Mouse (Mus musculus) hindbrain, embryonic 14.5 days (tissue): ENCODE measurements around the gene Slc16a7. TPM values are rescaled to one million over a fixed set of nuclear protein-coding genes. Genes with fewer than 3 reads are reported as not detected.

Experiments used
- ATAC-seq: fragments of 200-750 bp; cut with Nextera tagmentation; 2 replicates; pipeline ENCODE4 v1.8.0; 2017; ENCODE audit warnings: moderate number of reproducible peaks, mild to moderate bottlenecking, moderate TSS enrichment, moderate library complexity; ENCODE audit not compliant: low FRiP score
- DNase-seq: peaks from one replicate; pipeline ENCODE4 v3.0.0-alpha.2; 2015; ENCODE audit warnings: low spot score
- H3K27ac ChIP-seq: fragments of 300-500 bp; sonication (generic); 2 replicates; pipeline ENCODE4 v1.5.1; 2014; ENCODE audit warnings: mild to moderate bottlenecking, moderate library complexity
- H3K27me3 ChIP-seq: fragments of 300-500 bp; sonication (generic); 2 replicates; pipeline ENCODE4 v1.6.1; 2014; ENCODE audit warnings: mild to moderate bottlenecking, low read length, mixed read lengths; ENCODE audit not compliant: control insufficient read depth, insufficient read depth
- H3K36me3 ChIP-seq: fragments of 300-500 bp; sonication (generic); replicated peaks from 2 replicates; pipeline ENCODE4 v1.6.1; 2014; ENCODE audit not compliant: control insufficient read depth, insufficient read depth
- H3K4me1 ChIP-seq: fragments of 300-500 bp; sonication (generic); replicated peaks from 2 replicates; pipeline ENCODE4 v1.6.1; 2014; ENCODE audit warnings: antibody characterized with exemption, low read length, mixed read lengths; ENCODE audit not compliant: control insufficient read depth, insufficient read depth
- H3K4me2 ChIP-seq: fragments of 300-500 bp; sonication (generic); replicated peaks from 2 replicates; pipeline ENCODE4 v1.6.1; 2014; ENCODE audit warnings: mild to moderate bottlenecking, moderate library complexity
- H3K4me3 ChIP-seq: fragments of 300-500 bp; sonication (generic); replicated peaks from 2 replicates; pipeline ENCODE4 v1.5.1; 2014; ENCODE audit warnings: mild to moderate bottlenecking, low read length
- H3K9ac ChIP-seq: fragments of 300-500 bp; sonication (generic); 2 replicates; pipeline ENCODE4 v1.6.1; 2014
- H3K9me3 ChIP-seq: fragments of 300-500 bp; sonication (generic); 2 replicates; pipeline ENCODE4 v1.6.1; 2016; ENCODE audit warnings: low read length; ENCODE audit not compliant: control insufficient read depth
- WGBS: fragments of 180-500 bp; shearing (Covaris S2); extraction: QIAGEN DNeasy Blood & Tissue Kit; methylation state at CpG from one replicate; pipeline ENCODE4 v1.1.7; 2014; 5-methylcytosine and 5-hydroxymethylcytosine counted together
- polyA plus RNA-seq: library from polyadenylated mRNA; unstranded; fragments of >200 nt; fragmentation: Nextera tagmentation; extraction: Ambion mirVana; gene quantifications from 2 replicates; pipeline ENCODE4 v1.2.1, GENCODE M21; 2014

Gene Slc16a7
- polyA plus RNA-seq, 1 experiment from 2014 or later: 10.7 TPM

- no peak overlapping the region for H3K27ac ChIP-seq
- H3K27me3 ChIP-seq: no peaks in the 10 kb centered on the region
- 40% methylated on average over 16 of the region's 16 CpGs for WGBS
- H3K9ac ChIP-seq: no peak overlapping the region
- H3K9me3 ChIP-seq: no peaks in the 10 kb centered on the region
- H3K36me3 ChIP-seq: no peaks in the 10 kb centered on the region
- no peak overlapping the region for H3K4me2 ChIP-seq
- DNase-seq: no peak
- ATAC-seq: 0 out of 2 replicates have a peak, but pooled peaks have one; percentile 43
- no peak overlapping the region for H3K4me3 ChIP-seq
- peaks cover 10% of the 10 kb centered on the region; the same call in 1 of the 2 replicates for H3K4me1 ChIP-seq
Observed at GRCm38 (mm10) chr10:125328331-125329063, 60.8 kb downstream of the Slc16a7 start.

- Histone ChIP-seq H3K4me3 (no peak overlapping the region), H3K36me3 (no peaks in the 10 kb centered on the region), H3K9me3 (no peaks in the 10 kb centered on the region), H3K27ac (no peak overlapping the region), H3K9ac (no peak overlapping the region), H3K27me3 (no peaks in the 10 kb centered on the region), H3K4me1 (peaks cover 10% of the 10 kb centered on the region; the same call in 1 of the 2 replicates), H3K4me2 (no peak overlapping the region)
- DNase-seq (no peak), ATAC-seq (no peak)
- WGBS: 94% methylated on average over 7 of the region's 7 CpGs
Observed at GRCm38 (mm10) chr10:125324871-125325565, 64.2 kb downstream of the Slc16a7 start.

- DNase-seq: no peak
Observed at GRCm38 (mm10) chr10:125324149-125324834, 65.0 kb downstream of the Slc16a7 start.

GRCm38 (mm10) chr10:125321446-125322428 lies 67.5 kb downstream of the Slc16a7 start:
- H3K9me3 ChIP-seq: no peaks in the 10 kb centered on the region
- H3K4me2 ChIP-seq: no peak overlapping the region
- H3K36me3 ChIP-seq: no peaks in the 10 kb centered on the region
- 88% methylated on average over 11 of the region's 11 CpGs for WGBS
- no peak overlapping the region for H3K9ac ChIP-seq
- ATAC-seq: no peak
- no peaks in the 10 kb centered on the region for H3K27me3 ChIP-seq
- no peak for DNase-seq
- no peak overlapping the region for H3K27ac ChIP-seq
- H3K4me3 ChIP-seq: no peak overlapping the region
- H3K4me1 ChIP-seq: no peaks in the 10 kb centered on the region

More at GRCm38 (mm10) chr10:125324149-125324834, 65.0 kb downstream of the Slc16a7 start:
- 79% methylated on average over 13 of the region's 13 CpGs for whole genome bisulfite sequencing
- Histone ChIP-seq H3K4me2 (no peak overlapping the region), H3K27me3 (no peaks in the 10 kb centered on the region), H3K9me3 (no peaks in the 10 kb centered on the region), H3K4me3 (no peak overlapping the region), H3K9ac (no peak overlapping the region), H3K36me3 (no peaks in the 10 kb centered on the region), H3K27ac (no peak overlapping the region), H3K4me1 (peaks cover 10% of the 10 kb centered on the region; the same call in 1 of the 2 replicates)
- peak; percentile 24; the same call in 1 of the 2 replicates for ATAC-seq

GRCm38 (mm10) chr10:125317317-125317716 lies 71.9 kb downstream of the Slc16a7 start:
- no peak overlapping the region for H3K27ac ChIP-seq
- H3K4me3 ChIP-seq: no peak overlapping the region
- ATAC-seq: no peak
- H3K4me1 ChIP-seq: no peaks in the 10 kb centered on the region
- no peaks in the 10 kb centered on the region for H3K9me3 ChIP-seq
- no peak for DNase-seq
- no peaks in the 10 kb centered on the region for H3K36me3 ChIP-seq
- H3K4me2 ChIP-seq: no peak overlapping the region
- no peaks in the 10 kb centered on the region for H3K27me3 ChIP-seq
- 70% methylated on average over 6 of the region's 6 CpGs for WGBS
- H3K9ac ChIP-seq: no peak overlapping the region

- Histone ChIP-seq H3K9me3 (no peaks in the 10 kb centered on the region), H3K27me3 (no peaks in the 10 kb centered on the region), H3K36me3 (no peaks in the 10 kb centered on the region), H3K9ac (no peak overlapping the region), H3K4me1 (no peaks in the 10 kb centered on the region), H3K27ac (no peak overlapping the region), H3K4me3 (no peak overlapping the region), H3K4me2 (no peak overlapping the region)
- 92% methylated on average over 2 of the region's 2 CpGs for WGBS
- DNase-seq (no peak), ATAC-seq (no peak)
Observed at GRCm38 (mm10) chr10:125310855-125311254, 78.4 kb downstream of the Slc16a7 start.

GRCm38 (mm10) chr10:125298036-125298435 lies 91.2 kb downstream of the Slc16a7 start:
- H3K9me3 ChIP-seq: no peaks in the 10 kb centered on the region
- no peaks in the 10 kb centered on the region for H3K36me3 ChIP-seq
- DNase-seq (no peak), ATAC-seq (no peak)
- no peaks in the 10 kb centered on the region for H3K27me3 ChIP-seq
- H3K27ac ChIP-seq: no peak overlapping the region
- no peak overlapping the region for H3K4me2 ChIP-seq
- WGBS: 81% methylated on average over 6 of the region's 6 CpGs
- H3K9ac ChIP-seq: no peak overlapping the region
- no peak overlapping the region for H3K4me3 ChIP-seq
- H3K4me1 ChIP-seq: no peaks in the 10 kb centered on the region

GRCm38 (mm10) chr10:125290320-125290719 lies 98.9 kb downstream of the Slc16a7 start:
- H3K4me3 ChIP-seq: no peak overlapping the region
- no peak for DNase-seq
- no peaks in the 10 kb centered on the region for H3K27me3 ChIP-seq
- H3K4me2 ChIP-seq: no peak overlapping the region
- H3K36me3 ChIP-seq: no peaks in the 10 kb centered on the region
- no peak overlapping the region for H3K9ac ChIP-seq
- 0 out of 2 replicates have a peak, but pooled peaks cover 4% of the 10 kb centered on the region for H3K4me1 ChIP-seq
- 88% methylated on average over 9 of the region's 9 CpGs for WGBS
- H3K9me3 ChIP-seq: no peaks in the 10 kb centered on the region
- H3K27ac ChIP-seq: no peak overlapping the region
- no peak for ATAC-seq
